Mouse (Mus musculus) limb, embryonic 15.5 days (tissue): ENCODE results near the gene Gnpat. TPM values are rescaled to one million over a fixed set of nuclear protein-coding genes. Genes with fewer than 3 reads are reported as not detected.

Source experiments
- ATAC-seq: fragments of 200-750 bp; cut with Nextera tagmentation; 2 replicates; pipeline ENCODE4 v1.8.0; 2017; ENCODE audit warnings: low read depth, moderate TSS enrichment; ENCODE audit not compliant: insufficient number of reproducible peaks, low FRiP score, low TSS enrichment
- H3K27ac ChIP-seq: fragments of 300-500 bp; sonication (generic); 2 replicates; pipeline ENCODE4 v1.5.1; 2015; ENCODE audit warnings: moderate library complexity, mild to moderate bottlenecking, inconsistent platforms
- H3K27me3 ChIP-seq: fragments of 300-500 bp; sonication (generic); 2 replicates; pipeline ENCODE4 v1.6.1; 2015; ENCODE audit warnings: inconsistent platforms
- H3K36me3 ChIP-seq: fragments of 300-500 bp; sonication (generic); 2 replicates; pipeline ENCODE4 v1.6.1; 2015; ENCODE audit warnings: inconsistent platforms
- H3K4me1 ChIP-seq: fragments of 300-500 bp; sonication (generic); 2 replicates; pipeline ENCODE4 v1.6.1; 2015; ENCODE audit warnings: inconsistent platforms
- H3K4me2 ChIP-seq: fragments of 300-500 bp; sonication (generic); 2 replicates; pipeline ENCODE4 v1.6.1; 2015; ENCODE audit warnings: mild to moderate bottlenecking, inconsistent platforms
- H3K4me3 ChIP-seq: fragments of 300-500 bp; sonication (generic); 2 replicates; pipeline ENCODE4 v1.5.1; 2015; ENCODE audit warnings: mild to moderate bottlenecking, inconsistent platforms
- H3K9ac ChIP-seq: fragments of 300-500 bp; sonication (generic); 2 replicates; pipeline ENCODE4 v1.6.1; 2015; ENCODE audit warnings: inconsistent platforms
- H3K9me3 ChIP-seq: fragments of 300-500 bp; sonication (generic); 2 replicates; pipeline ENCODE4 v1.6.1; 2016; ENCODE audit warnings: inconsistent platforms
- WGBS: fragments of 180-500 bp; shearing (Covaris S2); methylation state at CpG from one replicate; pipeline ENCODE4 v1.1.7; 2015; 5-methylcytosine and 5-hydroxymethylcytosine counted together
- polyA plus RNA-seq: library from polyadenylated mRNA; unstranded; fragments of >200 nt; fragmentation: Nextera tagmentation; extraction: Ambion mirVana; gene quantifications from 2 replicates; pipeline ENCODE4 v1.2.1, GENCODE M21; 2015

Gene Gnpat
- polyA plus RNA-seq, 1 experiment from 2014 or later, result 83.9 TPM

- Histone ChIP-seq H3K4me2 (no peak overlapping the region), H3K27ac (no peak overlapping the region), H3K4me3 (no peak overlapping the region), H3K27me3 (no peaks in the 10 kb centered on the region), H3K9me3 (no peaks in the 10 kb centered on the region), H3K4me1 (no peaks in the 10 kb centered on the region), H3K9ac (no peak overlapping the region), H3K36me3 (peaks cover 94% of the 10 kb centered on the region)
- ATAC-seq, result no peak
- WGBS, result 87% methylated on average over 5 of the region's 5 CpGs
These were observed 15.3 kb downstream of the Gnpat start for GRCm38 (mm10) chr8:124878141-124878540.

- H3K9me3 ChIP-seq, result no peaks in the 10 kb centered on the region
- no peak for ATAC-seq
- no peaks in the 10 kb centered on the region for H3K27me3 ChIP-seq
- H3K4me1 ChIP-seq, result no peaks in the 10 kb centered on the region
- WGBS, result 85% methylated on average over 10 of the region's 10 CpGs
- no peak overlapping the region for H3K4me2 ChIP-seq
- no peak overlapping the region for H3K27ac ChIP-seq
- H3K9ac ChIP-seq, result no peak overlapping the region
- H3K4me3 ChIP-seq, result no peak overlapping the region
- H3K36me3 ChIP-seq, result peaks cover 94% of the 10 kb centered on the region
These were observed 16.2 kb downstream of the Gnpat start for GRCm38 (mm10) chr8:124878946-124879526.

GRCm38 (mm10) chr8:124888385-124888784 lies 25.6 kb downstream of the Gnpat start:
- no peaks in the 10 kb centered on the region for H3K4me1 ChIP-seq
- no peaks in the 10 kb centered on the region for H3K27me3 ChIP-seq
- no peak overlapping the region for H3K9ac ChIP-seq
- H3K27ac ChIP-seq, result no peak overlapping the region
- H3K9me3 ChIP-seq, result peaks cover 6% of the 10 kb centered on the region; the same call in 1 of the 2 replicates
- peaks cover 83% of the 10 kb centered on the region for H3K36me3 ChIP-seq
- H3K4me2 ChIP-seq, result no peak overlapping the region
- no peak for ATAC-seq
- 95% methylated on average over 5 of the region's 5 CpGs for WGBS
- H3K4me3 ChIP-seq, result no peak overlapping the region

GRCm38 (mm10) chr8:124892596-124892995 lies 29.8 kb downstream of the Gnpat start:
- WGBS, result 28% methylated on average over 3 of the region's 3 CpGs
- Histone ChIP-seq H3K9ac (no peak overlapping the region), H3K4me2 (no peak overlapping the region), H3K9me3 (peaks cover 6% of the 10 kb centered on the region; the same call in 1 of the 2 replicates), H3K36me3 (peaks cover 57% of the 10 kb centered on the region), H3K27ac (peak overlapping the region; percentile 1; the same call in 1 of the 2 replicates), H3K27me3 (no peaks in the 10 kb centered on the region), H3K4me1 (peaks cover 14% of the 10 kb centered on the region), H3K4me3 (no peak overlapping the region)
- no peak for ATAC-seq

- H3K4me2 ChIP-seq, result peak overlapping the region; percentile 94
- peaks cover 24% of the 10 kb centered on the region for H3K4me1 ChIP-seq
- H3K9me3 ChIP-seq, result no peaks in the 10 kb centered on the region
- H3K4me3 ChIP-seq, result peak overlapping the region; percentile 93
- ATAC-seq, result no peak
- H3K27ac ChIP-seq, result peak overlapping the region; percentile 82; the same call in 1 of the 2 replicates
- WGBS, result 80% methylated on average over 26 of the region's 26 CpGs
- peak overlapping the region; percentile 85; the same call in 1 of the 2 replicates for H3K9ac ChIP-seq
- peaks cover 40% of the 10 kb centered on the region for H3K36me3 ChIP-seq
- no peaks in the 10 kb centered on the region for H3K27me3 ChIP-seq
These were observed 33.3 kb downstream of the Gnpat start for GRCm38 (mm10) chr8:124896010-124896631.

GRCm38 (mm10) chr8:124896632-124897385 lies 34.0 kb downstream of the Gnpat start:
- peak overlapping the region; percentile 94 for H3K4me2 ChIP-seq
- H3K9ac ChIP-seq, result peak overlapping the region; percentile 85
- peaks cover 40% of the 10 kb centered on the region for H3K36me3 ChIP-seq
- WGBS, result 1% methylated on average over 60 of the region's 60 CpGs
- peaks cover 24% of the 10 kb centered on the region for H3K4me1 ChIP-seq
- peak overlapping the region; percentile 82 for H3K27ac ChIP-seq
- ATAC-seq, result no peak
- H3K4me3 ChIP-seq, result peak overlapping the region; percentile 93
- H3K9me3 ChIP-seq, result no peaks in the 10 kb centered on the region
- no peaks in the 10 kb centered on the region for H3K27me3 ChIP-seq

GRCm38 (mm10) chr8:124897386-124898250 lies 34.8 kb downstream of the Gnpat start, which contains the start of the genes Exoc8 and Sprtn:
Exoc8 (minus strand) TSS chr8:124897705.
Sprtn (plus strand) TSS chr8:124897886.
- Histone ChIP-seq H3K27ac (peak within 1 kb of the TSS; percentile 82), H3K9ac (peak within 1 kb of the TSS; percentile 85), H3K27me3 (no peaks in the 10 kb centered on the region), H3K4me2 (peak within 1 kb of the TSS; percentile 94), H3K9me3 (no peaks in the 10 kb centered on the region), H3K36me3 (peaks cover 45% of the 10 kb centered on the region), H3K4me1 (peaks cover 24% of the 10 kb centered on the region), H3K4me3 (peak within 1 kb of the TSS; percentile 93)
- under 1% methylated on average over 114 of the region's 114 CpGs for WGBS
- ATAC-seq, result peak; percentile 84

- no peaks in the 10 kb centered on the region for H3K27me3 ChIP-seq
- WGBS, result 7% methylated on average over 31 of the region's 31 CpGs
- H3K36me3 ChIP-seq, result peaks cover 53% of the 10 kb centered on the region
- peak overlapping the region; percentile 82 for H3K27ac ChIP-seq
- peak overlapping the region; percentile 93 for H3K4me3 ChIP-seq
- peak overlapping the region; percentile 75 for H3K9ac ChIP-seq
- ATAC-seq, result no peak
- H3K9me3 ChIP-seq, result no peaks in the 10 kb centered on the region
- peak overlapping the region; percentile 94 for H3K4me2 ChIP-seq
- H3K4me1 ChIP-seq, result peaks cover 24% of the 10 kb centered on the region
These were observed 35.5 kb downstream of the Gnpat start for GRCm38 (mm10) chr8:124898251-124898905.

- no peak overlapping the region for H3K27ac ChIP-seq
- no peak for ATAC-seq
- H3K36me3 ChIP-seq, result peaks cover 76% of the 10 kb centered on the region
- no peaks in the 10 kb centered on the region for H3K27me3 ChIP-seq
- H3K4me2 ChIP-seq, result no peak overlapping the region
- peaks cover 14% of the 10 kb centered on the region for H3K4me1 ChIP-seq
- H3K4me3 ChIP-seq, result no peak overlapping the region
- 95% methylated on average over 15 of the region's 15 CpGs for WGBS
- no peak overlapping the region for H3K9ac ChIP-seq
- H3K9me3 ChIP-seq, result no peaks in the 10 kb centered on the region
These were observed 40.4 kb downstream of the Gnpat start for GRCm38 (mm10) chr8:124903198-124903597.

GRCm38 (mm10) chr8:124905482-124905881 lies 42.6 kb downstream of the Gnpat start:
- no peaks in the 10 kb centered on the region for H3K9me3 ChIP-seq
- H3K4me3 ChIP-seq, result no peak overlapping the region
- no peak overlapping the region for H3K9ac ChIP-seq
- H3K36me3 ChIP-seq, result peaks cover 85% of the 10 kb centered on the region
- H3K4me1 ChIP-seq, result 0 out of 2 replicates have a peak, but pooled peaks cover 5% of the 10 kb centered on the region
- H3K27me3 ChIP-seq, result no peaks in the 10 kb centered on the region
- no peak overlapping the region for H3K4me2 ChIP-seq
- no peak overlapping the region for H3K27ac ChIP-seq
- 76% methylated on average over 2 of the region's 2 CpGs for WGBS
- no peak for ATAC-seq

GRCm38 (mm10) chr8:124909936-124910335 lies 47.1 kb downstream of the Gnpat start:
- no peak overlapping the region for H3K27ac ChIP-seq
- no peak for ATAC-seq
- no peak overlapping the region for H3K9ac ChIP-seq
- H3K27me3 ChIP-seq, result no peaks in the 10 kb centered on the region
- H3K4me1 ChIP-seq, result 0 out of 2 replicates have a peak, but pooled peaks cover 3% of the 10 kb centered on the region
- WGBS, result 89% methylated on average over 16 of the region's 16 CpGs
- H3K36me3 ChIP-seq, result peaks cover 88% of the 10 kb centered on the region
- H3K9me3 ChIP-seq, result no peaks in the 10 kb centered on the region
- no peak overlapping the region for H3K4me3 ChIP-seq
- H3K4me2 ChIP-seq, result no peak overlapping the region
